Mouse (Mus musculus): ENCODE results near the gene Tbc1d14.

The Tbc1d14 gene

GRCm38 (mm10) chr5:36464709-36465661, 128.1 kb downstream of the Tbc1d14 start, which contains the start of gene Grpel1:
Gene Grpel1, plus strand, starts transcription at chr5:36464998.
- DNase-seq (ENCODE audit: low read depth, low spot score): peak; percentile 98

- no peak for DNase-seq (ENCODE audit: low read depth, low spot score)
Measured at GRCm38 (mm10) chr5:36463391-36463790, 129.7 kb downstream of the Tbc1d14 start.

GRCm38 (mm10) chr5:36462810-36463209, 130.3 kb downstream of the Tbc1d14 start:
- DNase-seq (ENCODE audit: low read depth, low spot score): peak; percentile 90

- DNase-seq (ENCODE audit: low read depth, low spot score): no peak
Measured at GRCm38 (mm10) chr5:36461231-36461630, 131.8 kb downstream of the Tbc1d14 start.

- DNase-seq (ENCODE audit: low read depth, low spot score): no peak
Measured at GRCm38 (mm10) chr5:36460712-36461111, 132.4 kb downstream of the Tbc1d14 start.

- DNase-seq (ENCODE audit: low read depth, low spot score): peak; percentile 86
Measured at GRCm38 (mm10) chr5:36458926-36459325, 134.2 kb downstream of the Tbc1d14 start.

GRCm38 (mm10) chr5:36457706-36458105, 135.4 kb downstream of the Tbc1d14 start:
- DNase-seq (ENCODE audit: low read depth, low spot score): no peak

- no peak for DNase-seq (ENCODE audit: low read depth, low spot score)
Measured at GRCm38 (mm10) chr5:36452821-36453220, 140.3 kb downstream of the Tbc1d14 start.

- DNase-seq (ENCODE audit: low read depth, low spot score): no peak
Measured at GRCm38 (mm10) chr5:36451872-36452389, 141.1 kb downstream of the Tbc1d14 start.

- DNase-seq (ENCODE audit: low read depth, low spot score): peak; percentile 14
Measured at GRCm38 (mm10) chr5:36451119-36451518, 142.0 kb downstream of the Tbc1d14 start.

- DNase-seq (ENCODE audit: low read depth, low spot score): no peak
Measured at GRCm38 (mm10) chr5:36449710-36450358, 143.2 kb downstream of the Tbc1d14 start.

GRCm38 (mm10) chr5:36447872-36448271, 145.2 kb downstream of the Tbc1d14 start:
- DNase-seq (ENCODE audit: low read depth, low spot score): no peak

GRCm38 (mm10) chr5:36446166-36446890, 146.7 kb downstream of the Tbc1d14 start:
- no peak for DNase-seq (ENCODE audit: low read depth, low spot score)

- DNase-seq (ENCODE audit: low read depth, low spot score): no peak
Measured at GRCm38 (mm10) chr5:36445028-36445427, 148.0 kb downstream of the Tbc1d14 start.

GRCm38 (mm10) chr5:36444611-36445010, 148.5 kb downstream of the Tbc1d14 start:
- DNase-seq (ENCODE audit: low read depth, low spot score): no peak

GRCm38 (mm10) chr5:36440741-36441140, 152.3 kb downstream of the Tbc1d14 start:
- no peak for DNase-seq (ENCODE audit: low read depth, low spot score)

All from CD4-positive, CD25-positive, alpha-beta regulatory T cell, adult 2 months (primary cell).